Mouse (Mus musculus): ENCODE results near the gene Pxk.

DNA sequence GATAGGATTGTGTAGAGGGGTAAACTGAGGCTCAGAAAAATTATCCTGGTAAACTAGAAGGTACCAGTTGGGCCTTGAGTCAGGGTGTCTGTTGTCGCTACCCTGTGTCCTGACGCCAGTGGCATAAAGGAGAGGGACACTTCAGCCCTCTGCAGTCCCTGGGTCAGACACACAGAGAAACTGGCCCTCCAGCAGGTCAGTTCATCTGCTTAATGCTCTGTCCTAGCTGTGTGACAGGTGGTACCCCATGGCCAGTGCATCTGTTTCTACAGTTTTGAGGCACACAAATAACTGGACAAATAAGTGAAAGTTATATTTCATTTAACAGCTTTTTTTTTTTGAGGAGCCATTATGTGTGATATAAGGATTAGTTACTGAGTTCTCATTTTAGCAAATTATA is 15.6 kb downstream of the Pxk start:
- TF ChIP-seq POLR2A (IDR thresholded peaks at IDR 0.05; ENCODE audit: insufficient read depth, low read depth, low read length) (no peak), CTCF (IDR thresholded peaks at IDR 0.05) (no peak), EP300 (IDR thresholded peaks at IDR 0.05; ENCODE audit: insufficient read depth, low read depth, low read length) (no peak)

Data from heart, adult 2 months (tissue).